Mouse (Mus musculus): Measurements from ENCODE around the gene Tbx15. TPM values are rescaled to one million over a fixed set of nuclear protein-coding genes. Genes with fewer than 3 reads are reported as not detected.

The Tbx15 gene
- polyA plus RNA-seq, 1 experiment from 2014 or later = 7.1 TPM

GRCm38 (mm10) chr3:99387127-99387526 is 146.9 kb downstream of the Tbx15 start:
- 54% methylated on average over 3 of the region's 4 CpGs for WGBS
- ATAC-seq (replicated peaks; ENCODE audit: insufficient number of reproducible peaks, low FRiP score, low TSS enrichment, low read depth) (no peak), DNase-seq (ENCODE audit: low spot score) (no peak)
- Histone ChIP-seq H3K4me2 (ENCODE audit: low read depth, low read length) (no peak overlapping the region), H3K9me3 (replicated peaks; ENCODE audit: control insufficient read depth, low read length) (no peaks in the 10 kb centered on the region), H3K4me3 (ENCODE audit: low read depth, low read length) (no peak overlapping the region), H3K4me1 (ENCODE audit: control insufficient read depth, insufficient read depth, low read length) (no peaks in the 10 kb centered on the region), H3K27ac (replicated peaks; ENCODE audit: low read depth, low read length) (no peak overlapping the region), H3K9ac (replicated peaks; ENCODE audit: low read length) (no peak overlapping the region), H3K27me3 (ENCODE audit: control insufficient read depth, insufficient read depth, low read length) (no peaks in the 10 kb centered on the region), H3K36me3 (replicated peaks; ENCODE audit: control insufficient read depth, insufficient read depth, low read depth, low read length) (no peaks in the 10 kb centered on the region)

Small RNAs within 50 kb of the gene (microRNA-seq; reads per million reads assigned to microRNA genes)
- gene Mir6481 (ENCODE audit: borderline number of aligned reads) = not detected

Other genes starting within 250 kb of the Tbx15 start
- 9.3 and 10.2 TPM in 2 replicates for gene Wars2, start 99.3 kb upstream of the Tbx15 start, polyA plus RNA-seq (2014; fragmentation: Nextera tagmentation; extraction: Ambion mirVana)

Measured in embryonic facial prominence, embryonic 11.5 days (tissue).